Mouse (Mus musculus) inflammation-experienced regulatory T-cells, adult 6 months (primary cell): ENCODE measurements around the gene Olfr1026. TPM values are rescaled to one million over a fixed set of nuclear protein-coding genes. Genes with fewer than 3 reads are reported as not detected.

Experiments
- ATAC-seq: one replicate; pipeline ENCODE4 v1.8.0; 2017
- polyA plus RNA-seq, 3 experiments: library from polyadenylated mRNA; unstranded; fragments of 100-300 nt; shearing (Covaris generic); gene quantifications; one replicate each; pipeline ENCODE4 v1.2.1; 2017

Gene Olfr1026
- not detected for polyA plus RNA-seq

DNA sequence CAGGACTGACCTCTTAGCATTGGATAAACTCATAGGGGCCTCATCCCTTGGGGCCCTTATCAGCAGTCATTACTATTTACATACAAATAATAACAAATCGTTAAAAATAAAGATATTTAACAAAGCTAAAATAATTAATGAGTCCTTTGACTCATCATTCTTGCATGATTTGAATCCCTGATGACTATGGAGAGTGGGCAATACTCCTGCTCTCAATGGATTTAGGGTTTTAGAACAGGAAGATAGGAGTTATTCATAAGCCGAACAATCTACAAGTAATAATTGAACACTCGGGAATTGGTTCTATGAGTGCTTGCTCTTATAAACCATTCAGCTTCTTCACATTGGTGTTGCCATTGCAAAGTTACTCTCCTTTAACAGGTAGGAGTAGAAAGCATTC is at the start of gene Olfr1026:
Gene Olfr1026, plus strand, starts transcription at position 301 of the 400 bp plus-strand sequence.
- ATAC-seq = no peak

DNA sequence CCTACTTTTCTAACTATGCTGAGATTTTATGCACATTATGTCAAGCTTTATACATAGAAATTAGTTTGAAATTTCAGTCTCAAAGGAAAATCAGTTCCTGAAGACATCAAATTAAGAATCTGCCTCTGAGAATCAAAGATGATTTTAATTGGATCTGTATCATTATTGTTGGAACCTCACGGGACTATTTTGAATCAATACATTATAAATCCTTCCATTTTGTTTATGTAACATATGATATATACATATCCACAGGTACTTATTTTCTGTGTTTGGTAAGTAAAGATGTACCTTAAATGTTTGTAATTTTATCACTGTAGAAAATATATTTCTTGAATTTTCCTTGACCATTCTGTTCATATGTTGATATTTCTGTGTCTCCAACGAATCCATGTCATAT is 36.0 kb upstream of the Olfr1026 start, which contains the start of gene Olfr1023:
Gene Olfr1023, plus strand, starts transcription at position 301 of the 400 bp plus-strand sequence.
- ATAC-seq = no peak

DNA sequence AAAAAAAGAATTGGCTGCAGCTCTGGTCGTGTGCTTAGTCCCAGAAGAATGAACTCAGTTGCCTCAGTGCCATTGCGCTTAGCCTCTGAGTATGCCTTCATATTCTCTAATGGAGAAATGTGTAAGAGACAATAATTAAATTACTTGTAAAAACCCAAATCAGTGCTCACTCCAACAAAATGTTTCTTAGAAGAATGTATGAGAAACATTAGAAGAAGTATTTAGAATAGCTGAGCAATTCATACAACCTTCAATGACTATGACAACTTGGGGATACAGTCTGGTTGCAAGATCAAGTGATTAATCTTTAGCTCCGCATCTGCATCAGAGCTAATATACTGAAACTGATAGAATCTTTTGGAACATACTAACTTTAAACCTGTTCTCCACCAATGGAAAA is 16.4 kb upstream of the Olfr1026 start, which contains the start of gene Olfr1024:
Gene Olfr1024, minus strand, starts transcription at position 101 of the 400 bp plus-strand sequence.
- ATAC-seq = no peak

DNA sequence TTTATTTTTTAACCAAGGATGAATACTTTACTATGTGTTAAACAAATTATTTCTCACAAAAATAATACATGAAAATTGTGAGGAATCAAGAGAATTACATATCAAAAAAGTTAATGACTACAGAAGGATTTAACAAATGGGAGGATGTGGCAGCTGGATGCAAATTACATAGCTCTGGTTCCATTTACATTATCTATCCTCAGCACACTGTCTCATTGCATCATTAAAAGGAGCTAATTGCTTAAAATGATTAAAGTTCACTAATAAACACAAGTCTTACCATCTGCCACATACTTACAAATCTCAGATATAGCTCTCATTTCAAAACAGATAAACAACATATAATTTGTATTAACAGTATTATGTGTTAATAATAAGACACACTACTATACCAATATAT is 8.2 kb upstream of the Olfr1026 start:
- no peak for ATAC-seq

DNA sequence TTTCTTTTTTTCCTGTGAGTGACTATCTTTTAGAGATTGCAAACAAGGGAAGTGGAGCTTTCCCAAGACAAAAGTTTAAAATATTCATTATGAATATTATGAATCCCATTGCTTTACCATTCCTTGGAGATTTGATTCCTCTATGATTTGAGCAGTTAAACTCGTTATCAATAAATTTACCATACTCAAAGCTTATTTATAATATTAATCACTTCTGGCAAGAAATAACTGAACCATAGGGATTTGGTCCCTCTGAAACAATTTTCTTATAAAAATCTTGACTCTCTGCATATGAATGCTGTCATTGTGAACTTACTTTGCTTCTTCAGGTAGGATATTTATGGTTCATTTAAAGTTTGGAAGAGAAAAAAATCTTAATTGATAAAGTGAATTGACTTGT is 6.5 kb upstream of the Olfr1026 start, which contains the start of gene Olfr1025-ps1:
Gene Olfr1025-ps1, plus strand, starts transcription at position 301 of the 400 bp plus-strand sequence.
- no peak for ATAC-seq

DNA sequence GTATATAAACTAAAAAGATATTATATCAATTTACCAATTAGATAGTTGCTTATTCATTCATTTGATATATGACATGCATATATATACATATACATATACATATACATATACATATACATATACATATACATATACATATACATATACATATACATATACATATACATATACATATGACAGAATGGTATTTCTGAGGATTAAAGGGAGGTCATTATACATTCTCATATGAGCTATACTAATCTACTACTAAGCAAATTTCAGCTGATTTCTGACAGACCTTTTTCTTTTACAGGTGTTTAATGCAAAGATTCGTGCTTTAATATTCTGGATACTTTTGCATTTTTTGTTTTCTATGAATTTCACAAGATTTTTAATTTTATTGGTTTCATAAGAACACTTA is 28.8 kb downstream of the Olfr1026 start, which contains the start of gene Olfr1028:
Gene Olfr1028, plus strand, starts transcription at position 301 of the 400 bp plus-strand sequence.
- no peak for ATAC-seq

DNA sequence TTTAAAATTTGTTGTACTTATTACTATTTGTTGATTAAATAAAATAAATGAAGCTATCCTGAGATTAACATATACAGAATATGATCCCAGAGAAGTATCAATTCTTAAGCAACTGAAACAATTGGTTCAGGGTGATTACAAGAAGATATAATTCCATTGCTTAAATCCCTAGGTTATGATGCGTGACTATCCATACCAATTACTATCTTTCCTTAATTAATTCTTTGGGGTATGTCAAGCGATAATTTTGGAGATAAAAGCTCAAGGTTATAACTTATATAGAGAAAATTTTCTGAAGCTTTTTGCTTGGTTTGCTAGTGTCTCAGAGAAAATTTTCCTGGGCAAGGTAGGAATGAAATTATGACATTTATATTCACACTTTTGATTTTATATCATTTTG is 52.2 kb downstream of the Olfr1026 start, which contains the start of gene Olfr1029:
Gene Olfr1029, plus strand, starts transcription at position 301 of the 400 bp plus-strand sequence.
- ATAC-seq = no peak

Other genes starting within 250 kb of the Olfr1026 start
- not detected for gene Olfr1006, start 242.8 kb upstream of the Olfr1026 start, polyA plus RNA-seq
- gene Olfr1008, start 232.1 kb upstream of the Olfr1026 start, polyA plus RNA-seq = not detected
- gene Olfr1009, start 206.1 kb upstream of the Olfr1026 start, polyA plus RNA-seq = not detected
- gene Olfr1012, start 158.8 kb upstream of the Olfr1026 start, polyA plus RNA-seq = not detected
- gene Olfr1013, start 154.5 kb upstream of the Olfr1026 start, polyA plus RNA-seq = not detected
- not detected for gene Olfr1014, start 148.8 kb upstream of the Olfr1026 start, polyA plus RNA-seq
- gene Olfr1015, start 139.5 kb upstream of the Olfr1026 start, polyA plus RNA-seq = not detected
- not detected for gene Olfr1016, start 119.0 kb upstream of the Olfr1026 start, polyA plus RNA-seq
- not detected for gene Olfr1018, start 103.1 kb upstream of the Olfr1026 start, polyA plus RNA-seq
- not detected for gene Olfr1019, start 76.1 kb upstream of the Olfr1026 start, polyA plus RNA-seq
- gene Olfr1020, start 74.5 kb upstream of the Olfr1026 start, polyA plus RNA-seq = not detected
- not detected for gene Olfr1022, start 53.0 kb upstream of the Olfr1026 start, polyA plus RNA-seq
- not detected for gene Olfr1023, start 35.9 kb upstream of the Olfr1026 start, polyA plus RNA-seq
- not detected for gene Olfr1024, start 16.5 kb upstream of the Olfr1026 start, polyA plus RNA-seq
- gene Olfr1025-ps1, start 6.4 kb upstream of the Olfr1026 start, polyA plus RNA-seq = not detected
- gene Olfr1028, start 28.9 kb downstream of the Olfr1026 start, polyA plus RNA-seq = not detected
- gene Olfr1029, start 52.3 kb downstream of the Olfr1026 start, polyA plus RNA-seq = not detected
- not detected for gene Olfr1030, start 57.7 kb downstream of the Olfr1026 start, polyA plus RNA-seq
- gene Olfr1031, start 68.7 kb downstream of the Olfr1026 start, polyA plus RNA-seq = not detected
- not detected for gene Olfr1032, start 84.0 kb downstream of the Olfr1026 start, polyA plus RNA-seq
- 1 to 10 TPM in 1 of 3 experiments, not detected in 2; 1.2 TPM for gene Olfr1033, start 99.1 kb downstream of the Olfr1026 start, polyA plus RNA-seq
- gene Olfr1034, start 124.3 kb downstream of the Olfr1026 start, polyA plus RNA-seq = not detected
- not detected for gene Olfr1036, start 152.4 kb downstream of the Olfr1026 start, polyA plus RNA-seq
- gene Olfr1037, start 165.8 kb downstream of the Olfr1026 start, polyA plus RNA-seq = not detected
- gene Olfr1039, start 214.4 kb downstream of the Olfr1026 start, polyA plus RNA-seq = not detected
- gene Olfr1040, start 225.2 kb downstream of the Olfr1026 start, polyA plus RNA-seq = not detected
- gene Olfr1042, start 240.3 kb downstream of the Olfr1026 start, polyA plus RNA-seq = not detected
- gene Olfr1043, start 246.0 kb downstream of the Olfr1026 start, polyA plus RNA-seq = not detected